Mouse (Mus musculus) gonadal fat pad, adult 2 months (tissue): ENCODE measurements around the gene Ly6c2. TPM values are rescaled to one million over a fixed set of nuclear protein-coding genes. Genes with fewer than 3 reads are reported as not detected.

Source experiments
- polyA plus RNA-seq: library from polyadenylated mRNA; depleted of rRNA; stranded (reverse); fragments of >200 nt; gene quantifications from 2 replicates; pipeline ENCODE4 v1.2.3, GENCODE M21; 2012; rRNA removed

Ly6c2 gene
- polyA plus RNA-seq, 1 experiment = 4.6 TPM

Other genes with a start within 250 kb of the Ly6c2 start
- 0.03 and 0.11 TPM in 2 replicates for gene 2010109I03Rik, start 214.9 kb downstream of the Ly6c2 start, polyA plus RNA-seq
- gene Ly6i, start 128.5 kb downstream of the Ly6c2 start, polyA plus RNA-seq = 0.10 and 0.22 TPM in 2 replicates
- gene Ly6a, start 113.9 kb downstream of the Ly6c2 start, polyA plus RNA-seq = 143 and 270 TPM in 2 replicates
- gene Ly6c1, start 63.1 kb downstream of the Ly6c2 start, polyA plus RNA-seq = 271 and 368 TPM in 2 replicates
- gene Ly6g, start 43.3 kb upstream of the Ly6c2 start, polyA plus RNA-seq = not detected in 2 replicates
- gene BC025446, start 104.4 kb upstream of the Ly6c2 start, polyA plus RNA-seq = 1.4 and 2.5 TPM in 2 replicates
- 72.2 and 208 TPM in 2 replicates for gene Ly6f, start 156.5 kb upstream of the Ly6c2 start, polyA plus RNA-seq